Mouse (Mus musculus) liver, adult 2 months (tissue): ENCODE measurements at regions not wholly inside any gene's neighbourhood (a gene's known extent, or its start where the extent isn't known, plus 50 kb on each side); places are given as distances from the start of the nearest gene placed in this dataset.

Experiments used
- CTCF ChIP-seq: fragments of 200-500 bp; IDR thresholded peaks from 2 replicates; pipeline ENCODE4 v1.5.1; 2011; ENCODE audit warnings: low read depth, low read length, control low read depth
- POLR2A ChIP-seq: fragments of 200-500 bp; IDR thresholded peaks from 2 replicates; pipeline ENCODE4 v1.6.1; 2011; ENCODE audit warnings: low read length, control low read depth; ENCODE audit not compliant: insufficient read depth; ENCODE audit errors: extremely low read depth

DNA sequence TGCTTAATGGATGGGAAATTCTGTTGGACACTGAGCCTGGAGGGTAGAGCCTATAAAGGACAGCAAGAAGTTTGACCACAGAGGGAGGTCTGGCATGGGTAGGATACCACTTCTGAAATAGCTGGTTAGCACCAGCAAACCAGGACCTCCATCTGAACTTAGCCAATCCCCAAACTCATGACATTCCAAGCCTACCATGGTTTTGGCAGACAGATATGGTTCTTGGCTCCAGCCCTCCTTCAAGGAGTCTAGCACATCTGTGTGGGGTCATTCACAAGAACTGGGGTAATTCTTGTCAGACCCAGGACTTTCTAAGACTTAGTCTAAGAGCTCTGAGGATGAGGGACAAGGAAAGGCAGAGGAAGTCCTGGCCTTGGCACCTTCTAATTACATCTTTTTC, 187.7 kb downstream of the Phlda1 start:
- TF ChIP-seq POLR2A: no peak
- no peak for TF ChIP-seq CTCF
